Mouse (Mus musculus): ENCODE results near the gene Elavl4. TPM values are rescaled to one million over a fixed set of nuclear protein-coding genes. Genes with fewer than 3 reads are reported as not detected.

Gene Elavl4
- polyA plus RNA-seq, 1 experiment from 2014 or later, result 340 TPM

GRCm38 (mm10) chr4:110292471-110292870 is 59.2 kb downstream of the Elavl4 start:
- Histone ChIP-seq H3K9ac (no peak overlapping the region), H3K27ac (replicated peaks) (peak overlapping the region; percentile 20; the same call in 1 of the 2 replicates), H3K4me1 (replicated peaks) (0 out of 2 replicates have a peak, but pooled peaks cover 3% of the 10 kb centered on the region), H3K27me3 (no peaks in the 10 kb centered on the region), H3K4me2 (peak overlapping the region; percentile 23; the same call in 1 of the 2 replicates), H3K36me3 (no peaks in the 10 kb centered on the region), H3K4me3 (no peak overlapping the region), H3K9me3 (no peaks in the 10 kb centered on the region)
- ATAC-seq (ENCODE audit: low FRiP score, low read depth), result 0 out of 2 replicates have a peak, but pooled peaks have one; percentile 33
- 29% methylated on average over 10 of the region's 10 CpGs for WGBS

GRCm38 (mm10) chr4:110290544-110291095 is 61.1 kb downstream of the Elavl4 start:
- Histone ChIP-seq H3K4me1 (replicated peaks) (0 out of 2 replicates have a peak, but pooled peaks cover 3% of the 10 kb centered on the region), H3K27ac (replicated peaks) (peak overlapping the region; percentile 84), H3K4me2 (peak overlapping the region; percentile 55), H3K36me3 (no peaks in the 10 kb centered on the region), H3K9ac (peak overlapping the region; percentile 47), H3K27me3 (no peaks in the 10 kb centered on the region), H3K9me3 (no peaks in the 10 kb centered on the region), H3K4me3 (peak overlapping the region; percentile 45)
- peak; percentile 27; the same call in 1 of the 2 replicates for ATAC-seq (ENCODE audit: low FRiP score, low read depth)
- 38% methylated on average over 7 of the region's 7 CpGs for WGBS

GRCm38 (mm10) chr4:110290056-110290455 is 61.7 kb downstream of the Elavl4 start:
- Histone ChIP-seq H3K4me2 (peak overlapping the region; percentile 55), H3K4me3 (peak overlapping the region; percentile 45), H3K9me3 (no peaks in the 10 kb centered on the region), H3K4me1 (replicated peaks) (0 out of 2 replicates have a peak, but pooled peaks cover 3% of the 10 kb centered on the region), H3K27ac (replicated peaks) (peak overlapping the region; percentile 84), H3K27me3 (no peaks in the 10 kb centered on the region), H3K36me3 (no peaks in the 10 kb centered on the region), H3K9ac (peak overlapping the region; percentile 47)
- peak; percentile 70; the same call in 1 of the 2 replicates for ATAC-seq (ENCODE audit: low FRiP score, low read depth)
- WGBS, result 7% methylated on average over 12 of the region's 12 CpGs

GRCm38 (mm10) chr4:110287412-110288067 is 64.2 kb downstream of the Elavl4 start:
- 10% methylated on average over 11 of the region's 11 CpGs for WGBS
- H3K9ac ChIP-seq, result peak overlapping the region; percentile 67; the same call in 1 of the 2 replicates
- peak; percentile 83 for ATAC-seq (ENCODE audit: low FRiP score, low read depth)

GRCm38 (mm10) chr4:110286841-110287240 is 64.9 kb downstream of the Elavl4 start:
- no peaks in the 10 kb centered on the region for H3K9me3 ChIP-seq
- H3K4me3 ChIP-seq, result peak overlapping the region; percentile 47
- peak overlapping the region; percentile 55 for H3K4me2 ChIP-seq
- peak overlapping the region; percentile 92 for H3K27ac ChIP-seq (replicated peaks)
- WGBS, result 11% methylated on average over 7 of the region's 7 CpGs
- peak; percentile 27; the same call in 1 of the 2 replicates for ATAC-seq (ENCODE audit: low FRiP score, low read depth)
- no peaks in the 10 kb centered on the region for H3K36me3 ChIP-seq
- no peaks in the 10 kb centered on the region for H3K27me3 ChIP-seq
- H3K4me1 ChIP-seq (replicated peaks), result peaks cover 6% of the 10 kb centered on the region; the same call in 1 of the 2 replicates
- H3K9ac ChIP-seq, result peak overlapping the region; percentile 67

More at GRCm38 (mm10) chr4:110287412-110288067, 64.2 kb downstream of the Elavl4 start:
- peak overlapping the region; percentile 47 for H3K4me3 ChIP-seq
- peak overlapping the region; percentile 92 for H3K27ac ChIP-seq (replicated peaks)
- no peaks in the 10 kb centered on the region for H3K36me3 ChIP-seq
- 0 out of 2 replicates have a peak, but pooled peaks cover 4% of the 10 kb centered on the region for H3K4me1 ChIP-seq (replicated peaks)
- peak overlapping the region; percentile 55 for H3K4me2 ChIP-seq
- H3K9me3 ChIP-seq, result no peaks in the 10 kb centered on the region
- H3K27me3 ChIP-seq, result no peaks in the 10 kb centered on the region

GRCm38 (mm10) chr4:110286371-110286781 is 65.3 kb downstream of the Elavl4 start:
- peaks cover 11% of the 10 kb centered on the region; the same call in 1 of the 2 replicates for H3K4me1 ChIP-seq (replicated peaks)
- H3K36me3 ChIP-seq, result no peaks in the 10 kb centered on the region
- H3K4me3 ChIP-seq, result peak overlapping the region; percentile 47
- H3K4me2 ChIP-seq, result peak overlapping the region; percentile 55
- peak; percentile 52 for ATAC-seq (ENCODE audit: low FRiP score, low read depth)
- peak overlapping the region; percentile 67 for H3K9ac ChIP-seq
- no peaks in the 10 kb centered on the region for H3K27me3 ChIP-seq
- 11% methylated on average over 9 of the region's 9 CpGs for WGBS
- H3K9me3 ChIP-seq, result no peaks in the 10 kb centered on the region
- H3K27ac ChIP-seq (replicated peaks), result peak overlapping the region; percentile 92

GRCm38 (mm10) chr4:110285346-110286330 is 66.1 kb downstream of the Elavl4 start:
- Histone ChIP-seq H3K27me3 (no peaks in the 10 kb centered on the region), H3K9ac (peak overlapping the region; percentile 67), H3K4me2 (peak overlapping the region; percentile 55), H3K36me3 (no peaks in the 10 kb centered on the region), H3K27ac (replicated peaks) (peak overlapping the region; percentile 92), H3K9me3 (no peaks in the 10 kb centered on the region), H3K4me3 (peak overlapping the region; percentile 47), H3K4me1 (replicated peaks) (peaks cover 16% of the 10 kb centered on the region)
- no peak; the same call in 1 of the 2 replicates for ATAC-seq (ENCODE audit: low FRiP score, low read depth)
- WGBS, result 7% methylated on average over 15 of the region's 15 CpGs

GRCm38 (mm10) chr4:110284446-110284845 is 67.3 kb downstream of the Elavl4 start:
- Histone ChIP-seq H3K36me3 (no peaks in the 10 kb centered on the region), H3K9me3 (no peaks in the 10 kb centered on the region), H3K4me3 (peak overlapping the region; percentile 47), H3K4me1 (replicated peaks) (peaks cover 25% of the 10 kb centered on the region), H3K9ac (peak overlapping the region; percentile 67), H3K27ac (replicated peaks) (peak overlapping the region; percentile 92), H3K4me2 (peak overlapping the region; percentile 55), H3K27me3 (no peaks in the 10 kb centered on the region)
- no peak for ATAC-seq (ENCODE audit: low FRiP score, low read depth)
- WGBS, result 24% methylated on average over 3 of the region's 3 CpGs

- WGBS, result 14% methylated on average over 4 of the region's 4 CpGs
- Histone ChIP-seq H3K9me3 (no peaks in the 10 kb centered on the region), H3K27me3 (no peaks in the 10 kb centered on the region), H3K4me1 (replicated peaks) (0 out of 2 replicates have a peak, but pooled peaks cover under 1% of the 10 kb centered on the region), H3K9ac (no peak overlapping the region), H3K27ac (replicated peaks) (no peak overlapping the region), H3K4me3 (no peak overlapping the region), H3K4me2 (no peak overlapping the region), H3K36me3 (0 out of 2 replicates have a peak, but pooled peaks cover 6% of the 10 kb centered on the region)
- ATAC-seq (ENCODE audit: low FRiP score, low read depth), result no peak
These were observed 81.7 kb downstream of the Elavl4 start for GRCm38 (mm10) chr4:110270046-110270445.

- Histone ChIP-seq H3K9me3 (no peaks in the 10 kb centered on the region), H3K4me2 (no peak overlapping the region), H3K4me1 (replicated peaks) (peaks cover 10% of the 10 kb centered on the region), H3K36me3 (0 out of 2 replicates have a peak, but pooled peaks cover 3% of the 10 kb centered on the region), H3K9ac (no peak overlapping the region), H3K27me3 (no peaks in the 10 kb centered on the region), H3K4me3 (no peak overlapping the region), H3K27ac (replicated peaks) (no peak overlapping the region)
- no peak for ATAC-seq (ENCODE audit: low FRiP score, low read depth)
- 79% methylated on average over 9 of the region's 9 CpGs for WGBS
These were observed 84.7 kb downstream of the Elavl4 start for GRCm38 (mm10) chr4:110266804-110267575.
